Mouse (Mus musculus) layer of hippocampus, adult 2 months (tissue): ENCODE data around the gene Erbin. TPM values are rescaled to one million over a fixed set of nuclear protein-coding genes. Genes with fewer than 3 reads are reported as not detected.

Source experiments
- DNase-seq, 2 experiments: peaks; one replicate each; pipeline ENCODE4 v3.0.0; 2022; ENCODE audit warnings: low spot score in 2 of 2
- H3K27ac ChIP-seq: fragments of 200-600 bp; 2 replicates; pipeline ENCODE4 v1.8.1; 2022
- H3K4me3 ChIP-seq: fragments of 200-600 bp; 2 replicates; pipeline ENCODE4 v1.8.1; 2022; ENCODE audit warnings: mild to moderate bottlenecking
- CTCF ChIP-seq: fragments of 200-600 bp; conservative IDR thresholded peaks from 2 replicates; pipeline ENCODE4 v1.8.1; 2022; ENCODE audit warnings: antibody characterized with exemption, mild to moderate bottlenecking, moderate library complexity
- total RNA-seq, 2 experiments: library from RNA; stranded (reverse); gene quantifications; 2 replicates each; pipeline ENCODE4 v1.2.3; 2021

Erbin gene
- total RNA-seq, 2 experiments from 2014 or later: 43.0 to 43.7 TPM

GRCm38 (mm10) chr13:103829623-103830135 lies 90.6 kb downstream of the Erbin start:
- H3K27ac ChIP-seq: no peak overlapping the region
- no peak for DNase-seq
- no peak for TF ChIP-seq CTCF
- H3K4me3 ChIP-seq: no peak overlapping the region

GRCm38 (mm10) chr13:103822270-103822669 lies 98.0 kb downstream of the Erbin start:
- H3K27ac ChIP-seq: no peak overlapping the region
- TF ChIP-seq CTCF: no peak

GRCm38 (mm10) chr13:103819377-103819776 lies 100.9 kb downstream of the Erbin start:
- TF ChIP-seq CTCF: no peak
- H3K4me3 ChIP-seq: no peak overlapping the region
- no peak for DNase-seq

More at GRCm38 (mm10) chr13:103822270-103822669, 98.0 kb downstream of the Erbin start:
- DNase-seq: no peak
- H3K4me3 ChIP-seq: no peak overlapping the region

GRCm38 (mm10) chr13:103817935-103818334 lies 102.4 kb downstream of the Erbin start:
- no peak for TF ChIP-seq CTCF
- DNase-seq: no peak
- Histone ChIP-seq H3K27ac (no peak overlapping the region), H3K4me3 (no peak overlapping the region)

More at GRCm38 (mm10) chr13:103819377-103819776, 100.9 kb downstream of the Erbin start:
- no peak overlapping the region for H3K27ac ChIP-seq

- TF ChIP-seq CTCF: no peak
- Histone ChIP-seq H3K4me3 (no peak overlapping the region), H3K27ac (no peak overlapping the region)
- DNase-seq: no peak
Observed at GRCm38 (mm10) chr13:103807464-103807863, 112.8 kb downstream of the Erbin start.

- H3K4me3 ChIP-seq: no peak overlapping the region
- DNase-seq: peak; percentile 61 to 78
- TF ChIP-seq CTCF: no peak
- H3K27ac ChIP-seq: no peak overlapping the region
Observed at GRCm38 (mm10) chr13:103806210-103806851, 114.0 kb downstream of the Erbin start.

- H3K27ac ChIP-seq: no peak overlapping the region
- TF ChIP-seq CTCF: no peak
- DNase-seq: no peak
Observed at GRCm38 (mm10) chr13:103803721-103804120, 116.6 kb downstream of the Erbin start.

GRCm38 (mm10) chr13:103801021-103801420 lies 119.3 kb downstream of the Erbin start:
- H3K4me3 ChIP-seq: no peak overlapping the region
- TF ChIP-seq CTCF: peak; percentile 44
- H3K27ac ChIP-seq: no peak overlapping the region
- no peak for DNase-seq

More at GRCm38 (mm10) chr13:103803721-103804120, 116.6 kb downstream of the Erbin start:
- H3K4me3 ChIP-seq: no peak overlapping the region

GRCm38 (mm10) chr13:103794688-103795543 lies 125.4 kb downstream of the Erbin start:
- TF ChIP-seq CTCF: no peak
- DNase-seq: no peak
- no peak overlapping the region for H3K27ac ChIP-seq
- no peak overlapping the region for H3K4me3 ChIP-seq

GRCm38 (mm10) chr13:103779922-103780585 lies 140.3 kb downstream of the Erbin start:
- peak; percentile 96 for TF ChIP-seq CTCF
- no peak overlapping the region for H3K27ac ChIP-seq
- H3K4me3 ChIP-seq: no peak overlapping the region; the same call in 1 of the 2 replicates
- peak; percentile 21 to 67 for DNase-seq

GRCm38 (mm10) chr13:103777126-103777525 lies 143.2 kb downstream of the Erbin start:
- no peak for DNase-seq
- no peak overlapping the region for H3K27ac ChIP-seq
- TF ChIP-seq CTCF: no peak
- H3K4me3 ChIP-seq: no peak overlapping the region

GRCm38 (mm10) chr13:103774119-103774757 lies 146.1 kb downstream of the Erbin start, which contains the start of gene Srek1:
Gene Srek1 (minus strand): TSS chr13:103774608.
- Histone ChIP-seq H3K4me3 (peak within 1 kb of the TSS; percentile 92), H3K27ac (peak within 1 kb of the TSS; percentile 99)
- TF ChIP-seq CTCF: no peak
- DNase-seq: peak; percentile 93 to 96
